Mouse (Mus musculus) ES-Bruce4 (cell line): ENCODE results near the gene 1700008O03Rik. TPM values are rescaled to one million over a fixed set of nuclear protein-coding genes. Genes with fewer than 3 reads are reported as not detected.

Source experiments
- H3K27ac ChIP-seq: 2 replicates; pipeline ENCODE4 v1.5.1; 2012; ENCODE audit warnings: low read length, inconsistent platforms; ENCODE audit not compliant: insufficient read depth
- H3K27me3 ChIP-seq: 2 replicates; pipeline ENCODE4 v1.6.1; 2012; ENCODE audit warnings: mild to moderate bottlenecking, low read length, inconsistent platforms; ENCODE audit not compliant: control insufficient read depth, poor library complexity, insufficient read depth, severe bottlenecking
- H3K36me3 ChIP-seq: 2 replicates; pipeline ENCODE4 v1.6.1; 2012; ENCODE audit warnings: inconsistent platforms, mild to moderate bottlenecking, low read length, moderate library complexity; ENCODE audit not compliant: control insufficient read depth, poor library complexity, insufficient read depth, severe bottlenecking
- H3K4me1 ChIP-seq: one replicate; pipeline ENCODE4 v1.8.1; 2011; ENCODE audit warnings: low read length; ENCODE audit not compliant: control insufficient read depth, insufficient read depth
- H3K4me3 ChIP-seq: 2 replicates; pipeline ENCODE4 v1.5.1; 2011; ENCODE audit warnings: low read depth, mild to moderate bottlenecking, low read length
- H3K9ac ChIP-seq: 2 replicates; pipeline ENCODE4 v1.6.1; 2012; ENCODE audit warnings: low read depth, mild to moderate bottlenecking, inconsistent platforms; ENCODE audit not compliant: poor library complexity, severe bottlenecking
- H3K9me3 ChIP-seq: replicated peaks from 2 replicates; pipeline ENCODE4 v1.6.1; 2012; ENCODE audit warnings: mild to moderate bottlenecking, low read length, inconsistent platforms; ENCODE audit not compliant: control insufficient read depth, poor library complexity, insufficient read depth, severe bottlenecking
- CTCF ChIP-seq: IDR thresholded peaks from one replicate; pipeline ENCODE4 v1.8.1; 2011; ENCODE audit warnings: low read depth, low read length
- EP300 ChIP-seq: IDR thresholded peaks from 2 replicates; pipeline ENCODE4 v1.6.1; 2011; ENCODE audit warnings: low read depth, low read length; ENCODE audit not compliant: insufficient read depth
- POLR2A ChIP-seq: IDR thresholded peaks from one replicate; pipeline ENCODE4 v1.8.1; 2011; ENCODE audit warnings: low read length; ENCODE audit not compliant: insufficient read depth
- polyA plus RNA-seq: library from polyadenylated mRNA; stranded (reverse); fragments of >200 nt; gene quantifications from 2 replicates; pipeline ENCODE4 v1.2.4, GENCODE M21; 2011; ENCODE audit warnings: low read depth; ENCODE audit not compliant: missing spikeins, insufficient read depth, insufficient read length

1700008O03Rik gene
- polyA plus RNA-seq, 1 experiment = 8.3 TPM

GRCm38 (mm10) chr7:44322290-44322689 is 63.3 kb downstream of the 1700008O03Rik start:
- H3K27ac ChIP-seq = no peak overlapping the region
- no peak overlapping the region for H3K9ac ChIP-seq
- no peaks in the 10 kb centered on the region for H3K36me3 ChIP-seq
- TF ChIP-seq EP300 (no peak), CTCF (no peak), POLR2A (no peak)
- no peaks in the 10 kb centered on the region; the same call in 1 of the 2 replicates for H3K27me3 ChIP-seq
- H3K9me3 ChIP-seq = no peaks in the 10 kb centered on the region
- H3K4me3 ChIP-seq = no peak overlapping the region
- no peaks in the 10 kb centered on the region for H3K4me1 ChIP-seq

GRCm38 (mm10) chr7:44320886-44321285 is 64.7 kb downstream of the 1700008O03Rik start:
- H3K9me3 ChIP-seq = no peaks in the 10 kb centered on the region
- no peak overlapping the region for H3K9ac ChIP-seq
- no peaks in the 10 kb centered on the region for H3K27me3 ChIP-seq
- H3K36me3 ChIP-seq = no peaks in the 10 kb centered on the region
- TF ChIP-seq POLR2A (no peak), EP300 (no peak), CTCF (no peak)
- H3K4me1 ChIP-seq = no peaks in the 10 kb centered on the region
- H3K27ac ChIP-seq = no peak overlapping the region
- no peak overlapping the region for H3K4me3 ChIP-seq

DNA sequence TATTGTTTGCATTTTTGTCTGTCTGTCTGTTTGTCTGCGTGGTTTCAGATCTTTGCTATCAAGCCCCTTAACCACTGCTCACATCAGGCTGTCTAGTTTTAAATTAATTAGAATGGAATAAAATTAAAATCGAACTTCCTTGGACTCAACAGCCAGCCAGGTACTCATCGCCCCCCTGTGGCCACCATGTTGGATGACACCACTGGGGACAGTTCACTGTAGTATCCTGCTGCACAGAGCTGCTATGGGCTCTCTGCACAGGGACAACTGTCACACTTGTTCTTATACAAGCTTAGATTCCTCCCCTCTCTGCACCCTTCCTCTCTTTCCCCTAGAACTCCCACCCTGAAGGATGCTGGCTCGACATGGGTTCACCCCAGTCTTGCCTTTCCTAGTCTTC is 67.7 kb downstream of the 1700008O03Rik start:
- Histone ChIP-seq H3K36me3 (no peaks in the 10 kb centered on the region), H3K4me1 (no peaks in the 10 kb centered on the region)
- TF ChIP-seq EP300 (no peak), CTCF (peak; percentile 84), POLR2A (no peak)

DNA sequence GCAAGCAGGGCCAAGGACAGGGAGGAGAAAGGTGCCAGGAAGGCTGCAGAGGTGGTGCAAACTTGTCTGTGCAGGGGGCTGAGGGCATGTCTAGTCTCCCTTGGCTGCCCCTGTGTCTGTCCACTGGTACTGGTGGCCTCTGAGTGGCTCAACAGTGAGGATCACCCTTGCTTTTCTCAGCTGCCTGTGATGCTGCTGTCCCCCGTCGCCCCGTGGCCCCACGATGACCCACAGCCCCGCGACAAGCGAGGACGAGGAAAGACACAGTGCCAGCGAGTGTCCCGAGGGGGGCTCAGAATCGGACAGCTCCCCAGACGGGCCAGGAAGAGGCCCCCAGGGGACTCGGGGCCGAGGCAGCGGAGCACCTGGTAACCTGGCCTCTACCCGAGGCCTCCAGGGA is 73.1 kb downstream of the 1700008O03Rik start:
- Histone ChIP-seq H3K27me3 (no peaks in the 10 kb centered on the region), H3K9me3 (no peaks in the 10 kb centered on the region), H3K36me3 (no peaks in the 10 kb centered on the region), H3K9ac (no peak overlapping the region), H3K4me3 (no peak overlapping the region), H3K4me1 (no peaks in the 10 kb centered on the region), H3K27ac (no peak overlapping the region)
- TF ChIP-seq CTCF (no peak), EP300 (no peak), POLR2A (no peak)

More for the DNA sequence above, 67.7 kb downstream of the 1700008O03Rik start:
- no peak overlapping the region for H3K9ac ChIP-seq
- H3K9me3 ChIP-seq = no peaks in the 10 kb centered on the region
- H3K27me3 ChIP-seq = no peaks in the 10 kb centered on the region
- no peak overlapping the region for H3K27ac ChIP-seq
- H3K4me3 ChIP-seq = no peak overlapping the region

DNA sequence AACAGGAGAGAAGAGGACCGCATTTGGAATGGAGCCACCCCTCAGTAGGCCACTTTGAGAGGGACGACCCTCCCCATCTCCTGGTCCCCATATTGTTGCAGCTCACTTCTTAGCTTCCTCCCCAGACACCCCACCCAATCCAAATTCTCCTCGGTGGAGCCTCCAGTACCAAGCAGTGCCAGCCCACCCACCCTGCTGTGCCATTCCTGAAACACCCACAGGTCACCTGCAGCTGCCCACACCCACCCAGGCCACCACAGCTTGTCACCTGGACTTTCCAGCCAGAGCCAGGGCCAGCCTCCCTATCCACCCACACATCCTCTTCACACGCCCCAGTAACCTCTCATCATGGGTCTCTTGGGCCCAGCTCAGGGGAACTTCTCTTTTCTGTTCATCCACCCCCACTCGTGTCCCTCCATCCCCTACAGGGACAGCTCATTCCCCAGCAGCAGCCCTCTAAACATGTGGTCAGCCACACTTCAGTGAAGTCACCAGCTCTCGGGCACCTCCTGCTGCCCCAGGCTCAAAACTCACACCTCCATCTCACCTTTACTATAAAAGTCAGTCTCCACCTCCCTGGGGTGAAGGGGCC is 73.8 kb downstream of the 1700008O03Rik start:
- Histone ChIP-seq H3K27ac (no peak overlapping the region), H3K4me3 (no peak overlapping the region), H3K27me3 (no peaks in the 10 kb centered on the region), H3K9ac (no peak overlapping the region), H3K4me1 (no peaks in the 10 kb centered on the region), H3K9me3 (no peaks in the 10 kb centered on the region), H3K36me3 (no peaks in the 10 kb centered on the region)
- TF ChIP-seq POLR2A (no peak), CTCF (no peak), EP300 (no peak)

GRCm38 (mm10) chr7:44310878-44311712 is 74.5 kb downstream of the 1700008O03Rik start:
- H3K9me3 ChIP-seq = no peaks in the 10 kb centered on the region
- no peak overlapping the region for H3K27ac ChIP-seq
- no peaks in the 10 kb centered on the region for H3K27me3 ChIP-seq
- no peaks in the 10 kb centered on the region for H3K4me1 ChIP-seq
- no peaks in the 10 kb centered on the region for H3K36me3 ChIP-seq
- no peak for TF ChIP-seq EP300
- TF ChIP-seq POLR2A = no peak
- no peak for TF ChIP-seq CTCF
- H3K9ac ChIP-seq = peak overlapping the region; percentile 68
- peak overlapping the region; percentile 95 for H3K4me3 ChIP-seq
